Mouse (Mus musculus) adrenal gland, postnatal 4 days (tissue): ENCODE measurements around the gene Dhx30. TPM values are rescaled to one million over a fixed set of nuclear protein-coding genes. Genes with fewer than 3 reads are reported as not detected.
A peak's percentile ranks its signal among the peaks of the same experiment; 100 is the strongest.
"Not testable (repeated sequence)": the region's sequence is repeated elsewhere in the genome, so short reads cannot be mapped to it uniquely, and the experiment has no call there.

Experiments
- DNase-seq, 2 experiments: peaks; one replicate each; pipeline ENCODE4 v3.0.0; 2021 to 2022; ENCODE audit warnings: low spot score in 2 of 2, mixed read lengths in 2 of 2
- total RNA-seq, 2 experiments: library from RNA; stranded (reverse); gene quantifications; 2 replicates each; pipeline ENCODE4 v1.2.3; 2021

Dhx30 gene
- total RNA-seq, 2 experiments from 2014 or later, result 102 to 111 TPM

DNA sequence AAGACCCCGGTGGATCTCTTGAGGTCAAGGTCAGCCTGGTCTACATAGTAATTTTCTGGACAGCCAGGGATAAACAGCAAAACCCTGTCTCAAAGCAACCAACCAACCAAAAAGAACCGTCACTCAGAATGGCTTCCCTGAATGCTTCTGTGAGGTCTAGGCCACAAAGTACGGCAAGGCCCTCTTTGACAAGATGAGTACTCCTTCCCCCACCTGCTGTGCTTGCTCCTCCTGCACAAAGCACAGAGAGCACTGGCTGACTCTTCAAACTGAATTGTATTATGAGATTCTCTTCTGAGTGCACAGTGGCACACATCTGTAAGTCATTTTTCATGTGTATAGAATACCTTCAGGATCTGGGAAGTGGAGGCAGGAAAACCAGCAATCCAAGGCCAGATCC lies 19.8 kb downstream of the Dhx30 start:
- no peak for DNase-seq

- no peak for DNase-seq
These were observed 22.9 kb downstream of the Dhx30 start for GRCm38 (mm10) chr9:110094761-110095160.

- DNase-seq, result no peak
These were observed 24.3 kb downstream of the Dhx30 start for GRCm38 (mm10) chr9:110093303-110093702.

- DNase-seq, result no peak
These were observed 31.9 kb downstream of the Dhx30 start for GRCm38 (mm10) chr9:110085693-110086092.

GRCm38 (mm10) chr9:110084201-110084964 lies 33.2 kb downstream of the Dhx30 start:
- no peak for DNase-seq

DNA sequence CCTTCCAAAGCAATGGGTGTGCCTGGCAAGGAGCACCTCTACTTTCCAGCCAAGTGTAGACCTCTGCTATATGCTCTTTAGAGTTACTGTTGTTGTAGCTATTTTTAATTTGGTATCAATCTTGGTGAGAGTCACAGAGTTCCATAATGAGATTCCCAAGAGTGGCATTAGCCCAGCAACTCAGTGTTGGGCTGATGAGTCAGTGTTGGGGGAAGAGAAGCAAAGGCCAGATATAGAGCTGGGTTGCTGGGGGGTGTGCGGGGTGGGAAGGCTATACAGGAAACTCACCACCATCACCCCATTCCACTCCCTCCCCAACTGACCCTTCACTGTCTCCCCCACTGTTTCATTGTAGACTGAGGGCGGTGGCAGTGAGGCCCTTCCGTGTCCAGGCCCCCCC lies 36.6 kb downstream of the Dhx30 start:
- DNase-seq, result no peak

GRCm38 (mm10) chr9:110076468-110076867 lies 41.2 kb downstream of the Dhx30 start:
- DNase-seq, result not testable (repeated sequence)

GRCm38 (mm10) chr9:110071843-110072242 lies 45.8 kb downstream of the Dhx30 start:
- DNase-seq, result peak; percentile 48 to 63

GRCm38 (mm10) chr9:110071011-110071410 lies 46.6 kb downstream of the Dhx30 start:
- DNase-seq, result no peak

DNA sequence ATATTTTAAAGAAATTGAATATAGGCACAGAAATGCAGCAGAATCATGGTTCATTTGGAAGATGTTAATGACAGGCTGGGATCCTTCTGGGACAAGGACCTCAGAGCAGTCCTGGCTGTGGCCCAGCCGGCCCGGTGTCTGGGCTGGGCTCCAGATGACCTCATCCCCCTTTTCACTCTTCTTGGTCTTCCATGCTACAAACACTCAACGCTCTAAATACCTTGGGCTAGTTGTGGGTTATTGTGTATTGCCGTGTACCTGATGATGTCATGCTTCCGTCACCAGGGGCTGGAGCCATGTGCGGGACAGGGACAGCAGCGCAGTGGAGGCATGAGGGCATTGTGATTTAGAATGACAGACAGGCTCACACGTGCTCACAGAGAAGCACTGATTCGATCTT lies 47.3 kb downstream of the Dhx30 start:
- no peak for DNase-seq

GRCm38 (mm10) chr9:110068745-110069144 lies 48.9 kb downstream of the Dhx30 start:
- DNase-seq, result no peak

GRCm38 (mm10) chr9:110064641-110065040 lies 53.0 kb downstream of the Dhx30 start:
- DNase-seq, result no peak

DNA sequence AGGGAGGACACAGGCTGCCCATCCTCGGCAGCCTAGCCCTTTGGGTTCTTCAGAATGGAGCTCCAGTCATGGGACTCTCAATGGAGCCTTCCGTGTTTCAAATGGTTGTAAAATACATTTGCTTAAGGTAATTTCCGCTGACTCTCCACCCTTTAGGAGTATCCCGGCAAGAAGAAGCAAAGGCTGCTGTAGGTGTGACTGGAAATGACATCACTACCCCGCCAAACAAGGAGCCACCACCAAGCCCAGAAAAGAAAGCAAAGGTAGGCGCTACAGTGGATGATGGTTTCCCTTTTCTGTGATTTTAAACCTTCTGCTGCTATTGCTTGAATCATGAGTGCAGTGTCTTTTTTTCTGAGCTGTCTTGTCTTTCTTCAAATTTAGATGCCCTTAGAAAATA lies 54.8 kb downstream of the Dhx30 start:
- no peak for DNase-seq

- DNase-seq, result no peak
These were observed 55.2 kb downstream of the Dhx30 start for GRCm38 (mm10) chr9:110062405-110062804.

- no peak for DNase-seq
These were observed 56.9 kb downstream of the Dhx30 start for GRCm38 (mm10) chr9:110060761-110061160.

- no peak for DNase-seq
These were observed 60.4 kb downstream of the Dhx30 start for GRCm38 (mm10) chr9:110057200-110057599.

DNA sequence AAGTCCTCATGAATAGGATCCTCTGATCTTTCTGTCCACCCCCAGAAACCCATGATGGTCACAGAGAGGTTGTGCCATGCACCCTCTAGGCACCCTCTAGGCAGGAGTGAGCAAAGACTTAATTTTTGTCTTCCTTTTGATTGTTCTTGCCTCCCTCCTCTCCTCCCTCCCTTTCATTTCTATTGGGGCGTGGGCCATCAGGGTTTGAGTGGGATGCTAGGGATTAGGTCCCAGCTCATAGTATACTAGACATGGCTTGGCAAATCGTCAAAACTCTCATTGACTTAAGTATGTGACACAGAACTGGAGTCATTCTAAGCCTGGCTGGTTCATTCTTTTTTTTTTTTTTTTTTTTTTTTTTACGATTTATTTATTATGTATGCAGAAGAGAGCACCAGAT lies 62.8 kb downstream of the Dhx30 start:
- DNase-seq, result no peak

DNA sequence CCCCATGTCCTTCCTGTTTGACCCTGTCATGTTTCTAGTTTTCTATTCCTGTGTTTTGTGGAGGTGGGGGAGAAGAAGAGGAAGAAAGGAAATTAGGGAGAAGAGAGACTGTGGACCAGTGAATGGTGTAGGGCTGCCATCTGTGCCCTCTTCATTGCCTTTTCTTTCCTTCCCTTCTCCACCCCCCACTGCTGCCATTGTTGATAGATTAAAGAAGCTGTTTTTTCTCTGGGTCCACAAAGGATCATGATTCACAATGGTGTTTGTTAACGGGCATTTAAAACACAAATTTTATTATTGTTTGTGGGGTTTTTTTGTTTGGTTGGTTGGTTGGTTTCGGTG lies 63.6 kb downstream of the Dhx30 start:
- no peak for DNase-seq

DNA sequence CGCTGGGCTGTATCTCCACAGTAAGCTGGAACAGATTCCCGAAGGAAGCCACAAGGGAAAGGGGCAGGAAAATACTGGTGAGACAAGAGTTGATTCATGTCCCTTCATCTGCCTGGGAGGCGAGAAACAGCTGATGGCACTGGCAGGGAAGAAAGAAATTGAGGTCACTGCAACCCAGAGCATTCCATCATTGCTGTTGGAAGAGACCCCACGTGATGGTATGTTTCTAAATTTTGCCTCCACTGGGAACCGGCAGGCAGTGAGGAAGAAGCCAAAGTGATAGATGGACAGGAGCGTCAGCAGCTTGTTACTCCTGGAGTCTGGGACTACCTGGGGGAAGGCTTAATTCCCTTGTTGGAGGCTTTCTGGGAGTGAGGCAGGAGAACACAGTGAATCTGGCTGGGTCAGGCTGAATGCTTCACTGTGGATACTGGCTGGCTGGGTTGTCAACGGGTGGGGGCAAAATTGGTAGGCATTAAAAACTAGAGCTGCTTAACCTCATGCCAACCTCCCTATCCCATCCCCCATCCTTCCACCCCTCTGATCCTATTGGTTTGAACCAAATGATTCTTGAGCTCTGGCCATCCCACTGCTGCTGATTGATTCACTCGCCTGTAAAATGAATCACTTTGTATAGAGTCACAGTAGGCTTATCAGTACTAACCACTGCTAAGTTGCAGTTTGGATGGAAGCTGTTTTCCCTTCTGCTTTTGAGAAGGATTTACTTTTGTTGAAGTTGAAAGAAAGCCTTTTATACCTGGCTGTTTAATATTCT lies 64.1 kb downstream of the Dhx30 start:
- no peak for DNase-seq

DNA sequence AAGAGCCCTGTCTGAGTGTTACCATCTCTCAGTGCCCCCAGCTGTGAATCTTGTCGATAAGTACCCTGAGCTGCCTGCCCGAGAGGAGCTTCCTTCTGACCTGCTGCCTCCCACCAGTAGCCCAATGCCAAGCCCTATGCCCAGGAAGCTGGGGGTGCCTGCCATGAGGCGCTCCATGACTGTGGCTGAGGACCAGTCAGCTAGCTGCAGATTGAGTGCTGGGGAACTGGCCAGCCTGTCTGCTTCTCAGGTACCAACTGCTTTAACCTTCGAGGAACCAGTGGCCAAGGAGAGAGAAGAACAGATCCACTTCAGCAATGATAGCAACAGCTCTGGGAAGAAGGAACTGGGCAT lies 64.7 kb downstream of the Dhx30 start:
- no peak for DNase-seq

GRCm38 (mm10) chr9:110051869-110052661 lies 65.6 kb downstream of the Dhx30 start:
- no peak for DNase-seq

GRCm38 (mm10) chr9:110051184-110051583 lies 66.4 kb downstream of the Dhx30 start:
- no peak for DNase-seq
